Mouse (Mus musculus): Measurements from ENCODE around the gene Srrt.

- TF ChIP-seq CHD2 (IDR thresholded peaks at IDR 0.05; ENCODE audit: low read depth, low read length) (no peak), ZC3H11A (IDR thresholded peaks at IDR 0.05; ENCODE audit: borderline replicate concordance, low read depth, low read length) (no peak), HCFC1 (IDR thresholded peaks at IDR 0.05; ENCODE audit: borderline replicate concordance, insufficient read depth, low read length) (no peak), ZNF384 (IDR thresholded peaks at IDR 0.05; ENCODE audit: low read depth, low read length) (no peak; the same call in 1 of the 2 replicates), MAFK (IDR thresholded peaks at IDR 0.05; ENCODE audit: insufficient read depth, low read depth, low read length) (no peak)
Observed at GRCm38 (mm10) chr5:137345821-137346220, 38.3 kb upstream of the Srrt start.

All from ES-E14 (cell line).